Mouse (Mus musculus): Measurements from ENCODE around the gene Map2k6. TPM values are rescaled to one million over a fixed set of nuclear protein-coding genes. Genes with fewer than 3 reads are reported as not detected.

Map2k6 gene
- total and polyA plus RNA-seq, 3 experiments = 1.9 to 3.2 TPM; not detected in 1

GRCm38 (mm10) chr11:110566307-110566706 lies 167.4 kb downstream of the Map2k6 start:
- Histone ChIP-seq H3K27me3 (ENCODE audit: control insufficient read depth in 1 of 2, insufficient read depth in 2 of 2, low read length in 2 of 2) (no peaks in the 10 kb centered on the region), H3K36me3 (ENCODE audit: control insufficient read depth in 1 of 2, insufficient read depth in 2 of 2, low read length in 2 of 2) (no peaks in the 10 kb centered on the region), H3K27ac (ENCODE audit: control insufficient read depth, low read depth, low read length) (no peak overlapping the region), H3K9me3 (replicated peaks; ENCODE audit: insufficient read depth, low read length) (no peaks in the 10 kb centered on the region), H3K79me2 (ENCODE audit: control insufficient read depth, insufficient read depth, low read length, poor library complexity) (no peaks in the 10 kb centered on the region), H3K9ac (ENCODE audit: control insufficient read depth, low read depth, low read length, poor library complexity, severe bottlenecking) (no peak overlapping the region), H3K4me3 (ENCODE audit: control insufficient read depth in 1 of 2, insufficient read depth in 1 of 2, low read depth in 2 of 2, low read length in 2 of 2) (no peak overlapping the region), H3K4me1 (ENCODE audit: control insufficient read depth in 1 of 2, insufficient read depth in 2 of 2, low read length in 2 of 2) (no peaks in the 10 kb centered on the region)
- TF ChIP-seq ZC3H11A (IDR thresholded peaks at IDR 0.05; ENCODE audit: low read depth, low read length) (no peak), ETS1 (IDR thresholded peaks at IDR 0.05; ENCODE audit: low read depth, low read length) (no peak), MAFK (IDR thresholded peaks at IDR 0.05; ENCODE audit: borderline replicate concordance, low read depth, low read length) (no peak), ZKSCAN1 (IDR thresholded peaks at IDR 0.05; ENCODE audit: low read depth, low read length) (no peak)
- no peak for DNase-seq (ENCODE audit: low read depth, low spot score)

GRCm38 (mm10) chr11:110572548-110572947 lies 173.6 kb downstream of the Map2k6 start:
- peak; percentile 5 for DNase-seq (ENCODE audit: low read depth, low spot score)
- Histone ChIP-seq H3K36me3 (ENCODE audit: control insufficient read depth in 1 of 2, insufficient read depth in 2 of 2, low read length in 2 of 2) (no peaks in the 10 kb centered on the region), H3K9me3 (replicated peaks; ENCODE audit: insufficient read depth, low read length) (no peaks in the 10 kb centered on the region)

More at GRCm38 (mm10) chr11:110572548-110572947, 173.6 kb downstream of the Map2k6 start:
- H3K79me2 ChIP-seq (ENCODE audit: control insufficient read depth, insufficient read depth, low read length, poor library complexity) = no peaks in the 10 kb centered on the region
- H3K4me3 ChIP-seq (ENCODE audit: control insufficient read depth in 1 of 2, insufficient read depth in 1 of 2, low read depth in 2 of 2, low read length in 2 of 2) = no peak overlapping the region
- H3K27me3 ChIP-seq (ENCODE audit: control insufficient read depth in 1 of 2, insufficient read depth in 2 of 2, low read length in 2 of 2) = no peaks in the 10 kb centered on the region
- no peak overlapping the region for H3K27ac ChIP-seq (ENCODE audit: control insufficient read depth, low read depth, low read length)
- H3K9ac ChIP-seq (ENCODE audit: control insufficient read depth, low read depth, low read length, poor library complexity, severe bottlenecking) = no peak overlapping the region
- TF ChIP-seq USF2 (IDR thresholded peaks at IDR 0.05; ENCODE audit: borderline replicate concordance in 1 of 2, insufficient read depth in 1 of 2, low read depth in 1 of 2, low read length in 2 of 2) (no peak), SMC3 (IDR thresholded peaks at IDR 0.05; ENCODE audit: low read depth, low read length) (peak; percentile 23; the same call in 1 of the 2 replicates), ZNF384 (IDR thresholded peaks at IDR 0.05; ENCODE audit: low read depth, low read length) (no peak), CTCF (IDR thresholded peaks at IDR 0.05 in 2 of 3, conservative IDR thresholded peaks at IDR 0.05 in 1 of 3; ENCODE audit: control insufficient read depth in 1 of 3, insufficient read depth in 1 of 3, low read depth in 2 of 3, low read length in 3 of 3, poor library complexity in 1 of 3, severe bottlenecking in 1 of 3) (peak in 2 of 3 experiments; percentile 18 to 37; a peak in 3 of 6 replicates), RAD21 (IDR thresholded peaks at IDR 0.05; ENCODE audit: low read depth, low read length) (peak; percentile 22), MAFK (IDR thresholded peaks at IDR 0.05; ENCODE audit: borderline replicate concordance, low read depth, low read length) (no peak), JUND (IDR thresholded peaks at IDR 0.05; ENCODE audit: low read depth, low read length) (no peak), MYB (IDR thresholded peaks at IDR 0.05; ENCODE audit: low read depth, low read length) (no peak), ZMIZ1 (IDR thresholded peaks at IDR 0.05; ENCODE audit: low read depth, low read length) (no peak)
- no peaks in the 10 kb centered on the region for H3K4me1 ChIP-seq (ENCODE audit: control insufficient read depth in 1 of 2, insufficient read depth in 2 of 2, low read length in 2 of 2)

Other genes with a start within 250 kb of the Map2k6 start
- not detected in 2 replicates for gene Abca9, start 230.9 kb upstream of the Map2k6 start, total RNA-seq (2012; rRNA removed)
- gene Abca9, start 230.9 kb upstream of the Map2k6 start, polyA plus RNA-seq (2012; ENCODE audit: insufficient read depth in 1 of 2, insufficient read length in 2 of 2, low read depth in 1 of 2, low replicate concordance in 2 of 2, missing spikeins in 1 of 2) = not detected
- gene Abca6, start 147.3 kb upstream of the Map2k6 start, total RNA-seq (2012; rRNA removed) = not detected in 2 replicates
- gene Abca6, start 147.3 kb upstream of the Map2k6 start, polyA plus RNA-seq (2012; ENCODE audit: insufficient read depth in 1 of 2, insufficient read length in 2 of 2, low read depth in 1 of 2, low replicate concordance in 2 of 2, missing spikeins in 1 of 2) = not detected
- 0.33 and 0.35 TPM in 2 replicates for gene Abca5, start 61.4 kb upstream of the Map2k6 start, total RNA-seq (2012; rRNA removed)
- gene Abca5, start 61.4 kb upstream of the Map2k6 start, polyA plus RNA-seq (2012; ENCODE audit: insufficient read depth in 1 of 2, insufficient read length in 2 of 2, low read depth in 1 of 2, low replicate concordance in 2 of 2, missing spikeins in 1 of 2) = under 1 TPM in 1 of 2 experiments, not detected in 1; 0.78 TPM

All from MEL (cell line).